Mouse (Mus musculus) stomach, embryonic 14.5 days (tissue): ENCODE data around the gene Ensa. TPM values are rescaled to one million over a fixed set of nuclear protein-coding genes. Genes with fewer than 3 reads are reported as not detected.
"Not testable (repeated sequence)": the region's sequence is repeated elsewhere in the genome, so short reads cannot be mapped to it uniquely, and the experiment has no call there.

Source experiments
- ATAC-seq: fragments of 200-750 bp; cut with Nextera tagmentation; 2 replicates; pipeline ENCODE4 v1.8.0; 2017; ENCODE audit warnings: low read depth, moderate TSS enrichment; ENCODE audit not compliant: insufficient number of reproducible peaks, insufficient read depth, low FRiP score
- H3K27ac ChIP-seq: fragments of 300-500 bp; sonication (generic); 2 replicates; pipeline ENCODE4 v1.5.1; 2014; ENCODE audit warnings: mild to moderate bottlenecking, low read length, moderate library complexity, mixed read lengths
- H3K27me3 ChIP-seq: fragments of 300-500 bp; sonication (generic); 2 replicates; pipeline ENCODE4 v1.6.1; 2014; ENCODE audit warnings: low read length, control low read depth, mixed read lengths; ENCODE audit not compliant: control insufficient read depth, insufficient read depth
- H3K36me3 ChIP-seq: fragments of 300-500 bp; sonication (generic); 2 replicates; pipeline ENCODE4 v1.6.1; 2014; ENCODE audit warnings: mild to moderate bottlenecking, control low read depth, low read length, moderate library complexity, mixed read lengths; ENCODE audit not compliant: control insufficient read depth, insufficient read depth
- H3K4me1 ChIP-seq: fragments of 300-500 bp; sonication (generic); 2 replicates; pipeline ENCODE4 v1.6.1; 2014; ENCODE audit warnings: low read length, control low read depth, mixed read lengths; ENCODE audit not compliant: control insufficient read depth, insufficient read depth
- H3K4me2 ChIP-seq: fragments of 300-500 bp; sonication (generic); replicated peaks from 2 replicates; pipeline ENCODE4 v1.6.1; 2014; ENCODE audit warnings: low read depth, low read length, control low read depth
- H3K4me3 ChIP-seq: fragments of 300-500 bp; sonication (generic); 2 replicates; pipeline ENCODE4 v1.5.1; 2014; ENCODE audit warnings: low read depth, low read length, control low read depth
- H3K9ac ChIP-seq: fragments of 300-500 bp; sonication (generic); replicated peaks from 2 replicates; pipeline ENCODE4 v1.6.1; 2014; ENCODE audit warnings: low read depth, mild to moderate bottlenecking, control low read depth, low read length, moderate library complexity, mixed read lengths
- H3K9me3 ChIP-seq: fragments of 300-500 bp; sonication (generic); 2 replicates; pipeline ENCODE4 v1.6.1; 2016; ENCODE audit warnings: low read depth, low read length, control low read depth; ENCODE audit not compliant: control insufficient read depth
- WGBS: fragments of 180-500 bp; shearing (Covaris S2); extraction: QIAGEN DNeasy Blood & Tissue Kit; methylation state at CpG from one replicate; pipeline ENCODE4 v1.1.7; 2014; 5-methylcytosine and 5-hydroxymethylcytosine counted together
- polyA plus RNA-seq: library from polyadenylated mRNA; unstranded; fragments of >200 nt; fragmentation: Nextera tagmentation; extraction: Ambion mirVana; gene quantifications from 2 replicates; pipeline ENCODE4 v1.2.1, GENCODE M21; 2014

Ensa gene
- polyA plus RNA-seq, 1 experiment from 2014 or later: 76.3 TPM

GRCm38 (mm10) chr3:95618511-95618910 lies 6.3 kb upstream of the Ensa start:
- Histone ChIP-seq H3K27ac (no peak overlapping the region), H3K4me3 (no peak overlapping the region), H3K9ac (no peak overlapping the region), H3K27me3 (no peaks in the 10 kb centered on the region), H3K4me1 (no peaks in the 10 kb centered on the region), H3K36me3 (peaks cover 28% of the 10 kb centered on the region), H3K9me3 (no peaks in the 10 kb centered on the region), H3K4me2 (no peak overlapping the region)
- ATAC-seq: no peak
- 65% methylated on average over 1 of the region's 1 CpGs for WGBS

- no peak for ATAC-seq
- peaks cover 17% of the 10 kb centered on the region for H3K36me3 ChIP-seq
- WGBS: 75% methylated on average over 1 of the region's 1 CpGs
- H3K4me2 ChIP-seq: no peak overlapping the region
- H3K27me3 ChIP-seq: no peaks in the 10 kb centered on the region
- no peak overlapping the region for H3K27ac ChIP-seq
- no peak overlapping the region for H3K9ac ChIP-seq
- peaks cover 5% of the 10 kb centered on the region; the same call in 1 of the 2 replicates for H3K4me1 ChIP-seq
- no peaks in the 10 kb centered on the region for H3K9me3 ChIP-seq
- H3K4me3 ChIP-seq: no peak overlapping the region
These were observed 3.6 kb upstream of the Ensa start for GRCm38 (mm10) chr3:95621241-95621640.

DNA sequence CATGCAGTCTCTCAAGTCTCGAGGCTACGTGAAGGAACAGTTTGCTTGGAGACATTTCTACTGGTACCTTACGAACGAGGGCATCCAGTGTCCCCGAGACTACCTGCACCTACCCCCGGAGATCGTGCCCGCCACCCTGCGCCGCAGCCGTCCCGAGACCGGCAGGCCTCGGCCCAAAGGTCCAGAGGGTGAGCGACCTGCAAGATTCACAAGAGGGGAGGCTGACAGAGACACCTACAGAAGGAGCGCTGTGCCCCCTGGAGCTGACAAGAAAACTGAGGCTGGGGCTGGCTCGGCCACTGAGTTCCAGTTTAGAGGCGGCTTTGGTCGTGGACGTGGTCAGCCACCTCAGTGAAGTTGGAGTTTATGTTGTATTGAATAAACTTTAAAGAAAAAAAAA lies 2.4 kb upstream of the Ensa start:
- H3K27me3 ChIP-seq, H3K9me3 ChIP-seq, ATAC-seq, H3K9ac ChIP-seq, H3K4me2 ChIP-seq, H3K27ac ChIP-seq, H3K4me1 ChIP-seq, H3K4me3 ChIP-seq: not testable (repeated sequence)
- peaks cover 21% of the 10 kb centered on the region for H3K36me3 ChIP-seq
- WGBS: 94% methylated on average over 20 of the region's 20 CpGs

GRCm38 (mm10) chr3:95623551-95623950 lies 1.2 kb upstream of the Ensa start:
- peaks cover 22% of the 10 kb centered on the region for H3K36me3 ChIP-seq
- H3K4me2 ChIP-seq: no peak overlapping the region
- H3K4me3 ChIP-seq: no peak overlapping the region
- H3K9me3 ChIP-seq: no peaks in the 10 kb centered on the region
- H3K27ac ChIP-seq: no peak overlapping the region
- H3K27me3 ChIP-seq: no peaks in the 10 kb centered on the region
- 69% methylated on average over 2 of the region's 2 CpGs for WGBS
- H3K9ac ChIP-seq: no peak overlapping the region
- H3K4me1 ChIP-seq: peaks cover 5% of the 10 kb centered on the region; the same call in 1 of the 2 replicates
- ATAC-seq: no peak

GRCm38 (mm10) chr3:95623991-95624515 lies 740 bp upstream of the Ensa start:
- H3K4me1 ChIP-seq, H3K9ac ChIP-seq, H3K27me3 ChIP-seq, ATAC-seq, H3K9me3 ChIP-seq: not testable (repeated sequence)
- 65% methylated on average over 5 of the region's 5 CpGs for WGBS
- peak overlapping the region; percentile 69 for H3K27ac ChIP-seq
- peak overlapping the region; percentile 57 for H3K4me3 ChIP-seq
- peaks cover 24% of the 10 kb centered on the region for H3K36me3 ChIP-seq
- H3K4me2 ChIP-seq: peak overlapping the region; percentile 47

DNA sequence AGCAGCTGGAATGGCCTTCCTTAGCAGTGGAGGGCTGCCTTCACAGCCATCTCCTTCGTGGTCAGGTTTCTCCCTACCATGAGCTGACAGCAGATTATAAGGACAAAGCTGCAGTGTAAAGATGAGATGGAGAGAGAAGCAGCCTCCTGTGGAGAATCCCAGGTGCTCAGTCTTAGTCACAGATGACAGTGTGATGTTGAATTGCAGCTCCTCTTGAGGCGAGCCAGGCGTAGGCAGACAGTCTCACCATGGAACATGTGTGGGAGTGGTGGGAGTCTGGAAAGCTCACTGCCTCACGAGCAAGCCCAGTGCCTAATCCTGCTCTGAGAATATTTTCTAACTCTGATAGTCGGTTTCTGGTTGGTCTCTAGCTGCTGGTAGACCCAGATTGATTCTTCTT lies 3.0 kb downstream of the Ensa start:
- Histone ChIP-seq H3K36me3 (peaks cover 57% of the 10 kb centered on the region), H3K27ac (no peak overlapping the region), H3K9me3 (no peaks in the 10 kb centered on the region), H3K4me3 (no peak overlapping the region), H3K4me2 (no peak overlapping the region), H3K4me1 (peaks cover 5% of the 10 kb centered on the region; the same call in 1 of the 2 replicates), H3K27me3 (no peaks in the 10 kb centered on the region), H3K9ac (no peak overlapping the region)
- WGBS: 84% methylated on average over 5 of the region's 5 CpGs
- no peak for ATAC-seq

- no peaks in the 10 kb centered on the region for H3K27me3 ChIP-seq
- ATAC-seq: no peak
- no peak overlapping the region for H3K27ac ChIP-seq
- no peak overlapping the region for H3K4me2 ChIP-seq
- WGBS: 82% methylated on average over 4 of the region's 4 CpGs
- H3K36me3 ChIP-seq: peaks cover 70% of the 10 kb centered on the region
- no peaks in the 10 kb centered on the region for H3K9me3 ChIP-seq
- H3K4me1 ChIP-seq: 0 out of 2 replicates have a peak, but pooled peaks cover 2% of the 10 kb centered on the region
- no peak overlapping the region for H3K9ac ChIP-seq
- no peak overlapping the region for H3K4me3 ChIP-seq
These were observed 5.0 kb downstream of the Ensa start for GRCm38 (mm10) chr3:95629755-95630154.

DNA sequence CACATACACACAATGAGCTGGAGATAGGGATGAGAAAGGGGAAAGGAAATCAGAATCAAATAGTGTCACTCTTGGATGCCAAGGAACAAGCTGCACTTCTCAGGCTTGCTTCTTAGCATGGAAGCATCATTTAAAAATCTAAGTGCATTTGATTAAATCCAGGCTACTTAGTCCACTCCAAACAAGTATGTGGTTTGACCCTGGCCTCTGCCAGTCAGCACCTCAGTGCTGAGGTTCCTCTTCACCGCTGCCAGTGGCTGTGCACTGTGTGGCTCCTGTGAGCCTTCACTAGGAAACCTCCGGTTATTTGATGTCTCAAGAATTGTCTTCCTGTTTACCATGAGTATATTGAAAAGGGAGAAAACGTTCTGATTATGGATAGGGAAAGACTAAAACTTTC lies 6.1 kb downstream of the Ensa start:
- no peak for ATAC-seq
- Histone ChIP-seq H3K27me3 (no peaks in the 10 kb centered on the region), H3K9ac (no peak overlapping the region), H3K4me3 (no peak overlapping the region), H3K27ac (no peak overlapping the region), H3K4me1 (0 out of 2 replicates have a peak, but pooled peaks cover 2% of the 10 kb centered on the region), H3K9me3 (no peaks in the 10 kb centered on the region), H3K36me3 (peaks cover 78% of the 10 kb centered on the region), H3K4me2 (no peak overlapping the region)
- WGBS: 78% methylated on average over 3 of the region's 3 CpGs

DNA sequence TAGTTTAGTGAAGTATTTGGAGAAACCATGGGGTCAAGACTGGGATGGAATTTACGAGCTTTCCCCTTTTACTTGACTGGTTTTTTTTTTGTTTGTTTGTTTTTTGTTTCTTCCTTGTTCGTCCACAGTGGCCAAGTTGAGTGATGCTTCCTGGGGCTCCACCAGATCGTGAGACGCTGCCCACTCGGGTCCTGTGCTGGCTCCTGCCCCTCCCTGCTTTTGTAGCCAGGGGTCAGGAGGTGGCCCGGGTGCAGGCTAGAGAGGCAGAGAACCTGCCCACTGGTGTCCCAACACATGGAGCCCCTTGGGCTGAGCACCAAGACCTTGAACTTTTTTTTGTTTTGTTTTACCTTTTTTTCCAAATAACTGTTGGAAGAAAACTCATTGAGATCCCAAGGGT lies 6.5 kb downstream of the Ensa start:
- Histone ChIP-seq H3K36me3 (peaks cover 79% of the 10 kb centered on the region), H3K27ac (no peak overlapping the region)

More for the DNA sequence above, 6.5 kb downstream of the Ensa start:
- Histone ChIP-seq H3K4me2 (no peak overlapping the region), H3K4me1 (no peaks in the 10 kb centered on the region), H3K9me3 (no peaks in the 10 kb centered on the region), H3K27me3 (no peaks in the 10 kb centered on the region), H3K4me3 (no peak overlapping the region), H3K9ac (no peak overlapping the region)
- ATAC-seq: no peak
- 71% methylated on average over 6 of the region's 6 CpGs for WGBS
